8 mouse cellular contexts compared by ENCODE assay signal in genomic region chr4:127027228-127028190, GRCm38 (mm10). TPM values are rescaled to one million over a fixed set of nuclear protein-coding genes. Genes with fewer than 3 reads are reported as not detected.
A peak's percentile ranks its signal among the peaks of the same experiment; 100 is the strongest.
DNase-seq lines count a peak whose midpoint lies in the region; ATAC-seq and TF ChIP-seq lines count a peak whose summit lies in the region.

No protein-coding gene starts in this region.

- peak; percentile 28 for DNase-seq in gastrocnemius, adult 2 months
- DNase-seq in gastrocnemius, adult 8-10 months (ENCODE audit: low spot score in 2 of 2) = no peak
- peak; percentile 30 for DNase-seq in thymus, postnatal 25 days
- DNase-seq in thymus, postnatal 36 days = no peak
- peak; percentile 75 for DNase-seq in embryo, embryonic 10.5 days (ENCODE audit: low spot score)
- DNase-seq in kidney, postnatal 36 days = peak; percentile 64 to 82
- no peak for DNase-seq in left cerebral cortex, postnatal 25 days (ENCODE audit: low spot score in 2 of 2)

- ATAC-seq in neutrophil, adult 5-6 weeks (ENCODE audit: extremely low read depth, insufficient number of reproducible peaks, low FRiP score, poor library complexity, severe bottlenecking) = peak; percentile 63

- peak; percentile 55 for TF ChIP-seq CTCF in gastrocnemius, adult 2 months (IDR thresholded peaks at IDR 0.05)

- intact Hi-C loops in gastrocnemius, adult 2 months (cut with DNase I) = no loop called here
- intact Hi-C loops in left cerebral cortex, postnatal 25 days (cut with DNase I) = no loop called here

- no peak overlapping the region for H3K4me3 ChIP-seq in gastrocnemius, adult 2 months

- H3K27ac ChIP-seq in gastrocnemius, adult 2 months = no peak overlapping the region

RNA-seq across cellular contexts. Expression of gene Sfpq, which starts 6.4 kb away (rescaled TPM):
- 10 to 100 TPM; 63.4 to 83.0 TPM for total RNA-seq in gastrocnemius, adult 2 months (2021)
- 10 to 100 TPM; 30.0 to 47.7 (median 40.3) TPM for total RNA-seq in gastrocnemius, adult 8-10 months (2022)
- 818 and 867 TPM in 2 replicates for total RNA-seq in neutrophil, adult 5-6 weeks (2017)
- total RNA-seq in left cerebral cortex, postnatal 25 days (2021) = 100 to 1,000 TPM; 241 to 253 TPM

RNA-seq across cellular contexts. Expression of gene Zmym1, which starts 33.4 kb away (rescaled TPM):
- total RNA-seq in gastrocnemius, adult 2 months (2021) = 1 to 10 TPM; 6.0 to 6.3 TPM
- 1 to 10 TPM; 4.4 to 7.8 (median 7.2) TPM for total RNA-seq in gastrocnemius, adult 8-10 months (2022)
- 18.4 and 18.7 TPM in 2 replicates for total RNA-seq in neutrophil, adult 5-6 weeks (2017)
- total RNA-seq in left cerebral cortex, postnatal 25 days (2021) = 10 to 100 TPM; 13.4 to 16.5 TPM

RNA-seq across cellular contexts. Expression of gene Zmym6, which starts 49.7 kb away (rescaled TPM):
- 1 to 10 TPM; 3.2 to 7.2 TPM for total RNA-seq in gastrocnemius, adult 2 months (2021)
- total RNA-seq in gastrocnemius, adult 8-10 months (2022) = 1 to 10 TPM; 4.4 to 5.0 (median 4.7) TPM
- total RNA-seq in neutrophil, adult 5-6 weeks (2017) = 31.3 and 34.6 TPM in 2 replicates
- total RNA-seq in left cerebral cortex, postnatal 25 days (2021) = 10 to 100 TPM; 27.1 to 38.9 TPM

RNA-seq across cellular contexts. Expression of gene Zmym4, which starts 59.6 kb away (rescaled TPM):
- 10 to 100 TPM; 18.0 to 19.8 TPM for total RNA-seq in gastrocnemius, adult 2 months (2021)
- total RNA-seq in gastrocnemius, adult 8-10 months (2022) = 10 to 100 TPM; 14.4 to 22.6 (median 17.8) TPM
- 27.4 and 40.6 TPM in 2 replicates for total RNA-seq in neutrophil, adult 5-6 weeks (2017)
- total RNA-seq in left cerebral cortex, postnatal 25 days (2021) = 10 to 100 TPM; 41.8 to 51.8 TPM

Comparison
In these comparisons a context has a peak if more than half of its experiments do, and no peak if none do; other contexts are left out.
1. DNase-seq: peak in gastrocnemius, adult 2 months (single experiment), thymus, postnatal 25 days (single experiment), embryo, embryonic 10.5 days (single experiment) and kidney, postnatal 36 days (2 of 2); none in gastrocnemius, adult 8-10 months (0 of 2), thymus, postnatal 36 days (0 of 2) and left cerebral cortex, postnatal 25 days (0 of 2).